Mouse (Mus musculus): ENCODE measurements around the gene Gm20388. TPM values are rescaled to one million over a fixed set of nuclear protein-coding genes. Genes with fewer than 3 reads are reported as not detected.

Gm20388 gene
- polyA plus RNA-seq, 1 experiment from 2014 or later: 7.4 TPM

DNA sequence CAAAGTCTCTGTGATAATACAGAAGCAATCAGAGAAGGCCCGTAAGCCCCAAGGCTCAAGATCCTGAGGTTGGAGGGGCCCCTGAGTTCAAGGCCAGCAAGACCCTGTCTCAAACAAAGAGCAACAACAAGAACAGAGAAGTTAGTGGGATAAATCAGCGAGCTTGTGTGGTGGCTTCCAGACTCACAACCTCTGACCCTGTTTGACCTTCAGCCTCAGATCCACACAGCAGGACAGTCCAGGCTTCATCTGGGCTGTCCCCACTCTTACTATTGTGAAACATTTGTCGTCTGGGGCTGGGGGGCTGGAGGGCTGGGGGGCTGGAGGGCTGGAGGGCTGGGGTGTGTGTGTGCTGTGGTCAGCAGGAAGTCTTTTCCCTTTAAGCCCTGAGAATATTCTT lies 468.4 kb downstream of the Gm20388 start:
- Histone ChIP-seq H3K4me3 (replicated peaks; ENCODE audit: low read length) (no peak overlapping the region), H3K4me1 (ENCODE audit: control insufficient read depth, insufficient read depth, low read length) (peaks cover 49% of the 10 kb centered on the region), H3K27ac (ENCODE audit: low read length) (no peak overlapping the region), H3K27me3 (ENCODE audit: control insufficient read depth, insufficient read depth, low read length) (no peaks in the 10 kb centered on the region), H3K9ac (ENCODE audit: low read length) (no peak overlapping the region), H3K36me3 (ENCODE audit: control insufficient read depth, insufficient read depth, low read length) (no peaks in the 10 kb centered on the region), H3K9me3 (replicated peaks; ENCODE audit: control insufficient read depth, low read length) (no peaks in the 10 kb centered on the region), H3K4me2 (ENCODE audit: low read depth, low read length) (no peak overlapping the region)
- ATAC-seq (ENCODE audit: insufficient read depth, low FRiP score): no peak
- WGBS: 66% methylated on average over 3 of the region's 3 CpGs

DNA sequence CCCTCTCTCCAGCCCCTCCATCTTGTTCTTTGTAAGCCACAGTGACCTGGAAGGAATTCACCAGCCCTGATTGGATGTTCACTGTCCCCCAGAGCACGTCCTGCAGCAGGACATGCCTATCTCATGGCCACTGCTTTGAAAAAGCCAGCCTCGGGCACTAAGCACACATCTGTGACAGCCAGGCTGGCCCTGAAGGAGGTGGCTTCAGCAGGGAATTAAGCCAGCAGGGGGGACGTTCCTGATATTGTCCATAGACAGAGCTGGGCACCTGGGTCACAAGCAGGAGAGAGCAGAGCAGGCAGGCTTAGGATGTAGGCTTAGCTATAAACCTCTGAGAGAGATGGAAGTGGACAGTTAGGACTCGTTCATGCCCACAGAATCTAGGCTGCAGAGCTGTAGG lies 471.2 kb downstream of the Gm20388 start:
- Histone ChIP-seq H3K27ac (ENCODE audit: low read length) (peak overlapping the region; percentile 84; the same call in 1 of the 2 replicates), H3K9ac (ENCODE audit: low read length) (peak overlapping the region; percentile 58; the same call in 1 of the 2 replicates), H3K9me3 (replicated peaks; ENCODE audit: control insufficient read depth, low read length) (no peaks in the 10 kb centered on the region), H3K36me3 (ENCODE audit: control insufficient read depth, insufficient read depth, low read length) (no peaks in the 10 kb centered on the region), H3K4me2 (ENCODE audit: low read depth, low read length) (no peak overlapping the region), H3K27me3 (ENCODE audit: control insufficient read depth, insufficient read depth, low read length) (no peaks in the 10 kb centered on the region), H3K4me3 (replicated peaks; ENCODE audit: low read length) (no peak overlapping the region), H3K4me1 (ENCODE audit: control insufficient read depth, insufficient read depth, low read length) (peaks cover 36% of the 10 kb centered on the region)
- 71% methylated on average over 4 of the region's 4 CpGs for WGBS
- ATAC-seq (ENCODE audit: insufficient read depth, low FRiP score): no peak

DNA sequence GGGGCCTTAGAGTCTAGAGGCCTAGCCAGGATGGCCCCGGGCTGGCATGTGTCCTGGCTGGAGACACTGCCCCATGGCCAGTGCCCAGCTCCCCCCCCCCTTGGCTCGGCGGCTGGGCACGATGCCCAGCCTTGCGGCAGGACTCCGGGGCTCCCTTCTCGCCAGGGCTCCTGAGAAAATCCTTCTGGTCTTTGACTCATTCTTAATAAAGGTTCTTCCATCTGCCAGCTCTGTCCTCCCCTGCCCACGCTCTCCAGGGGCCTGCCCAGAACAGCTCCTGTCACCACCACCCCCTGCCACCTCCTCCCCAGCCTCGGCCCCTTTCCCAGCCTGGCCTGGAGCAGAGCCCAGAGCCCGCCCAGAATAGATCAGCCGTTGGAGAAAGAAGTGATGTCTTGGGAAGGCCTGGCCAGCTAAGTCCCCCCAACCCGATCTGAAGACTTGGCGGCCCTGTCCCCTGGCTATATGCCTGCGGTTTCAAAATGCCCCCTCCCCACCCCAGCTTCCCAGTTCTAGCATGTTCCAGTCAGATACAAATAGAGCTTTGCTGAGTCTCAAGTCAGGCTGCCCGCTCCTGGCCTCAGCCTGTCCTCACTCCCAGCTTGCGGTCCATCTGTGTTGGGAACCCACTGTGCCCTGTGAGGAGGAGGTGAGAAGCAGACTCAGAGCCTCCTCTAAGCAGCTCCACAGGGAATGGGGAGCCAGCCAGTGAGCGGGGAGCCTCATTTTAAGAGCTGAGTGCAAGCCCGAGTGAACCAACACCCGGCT lies 472.0 kb downstream of the Gm20388 start:
- Histone ChIP-seq H3K4me3 (replicated peaks; ENCODE audit: low read length) (no peak overlapping the region), H3K9me3 (replicated peaks; ENCODE audit: control insufficient read depth, low read length) (no peaks in the 10 kb centered on the region), H3K27ac (ENCODE audit: low read length) (peak overlapping the region; percentile 84), H3K4me1 (ENCODE audit: control insufficient read depth, insufficient read depth, low read length) (peaks cover 31% of the 10 kb centered on the region), H3K4me2 (ENCODE audit: low read depth, low read length) (no peak overlapping the region), H3K27me3 (ENCODE audit: control insufficient read depth, insufficient read depth, low read length) (no peaks in the 10 kb centered on the region), H3K36me3 (ENCODE audit: control insufficient read depth, insufficient read depth, low read length) (no peaks in the 10 kb centered on the region), H3K9ac (ENCODE audit: low read length) (peak overlapping the region; percentile 58)
- peak; percentile 81 for ATAC-seq (ENCODE audit: insufficient read depth, low FRiP score)
- WGBS: 40% methylated on average over 19 of the region's 19 CpGs

DNA sequence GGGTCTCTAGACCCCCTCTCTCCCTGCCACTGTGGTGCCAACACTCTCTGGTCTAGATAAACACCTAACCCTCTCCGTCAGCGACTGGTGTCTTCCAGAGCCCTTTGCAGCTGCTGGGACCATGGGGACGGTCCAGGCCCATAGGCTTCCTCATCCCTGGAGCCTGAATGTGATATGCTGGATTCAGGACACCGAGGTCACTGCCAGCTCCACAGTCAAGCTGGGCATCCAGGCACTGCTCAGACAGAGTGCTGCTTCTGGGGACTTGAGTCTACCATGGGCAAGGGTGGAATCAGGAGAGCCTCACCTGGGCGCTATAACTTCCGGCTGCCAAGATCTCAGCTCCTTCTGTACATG lies 472.5 kb downstream of the Gm20388 start:
- Histone ChIP-seq H3K4me3 (replicated peaks; ENCODE audit: low read length) (no peak overlapping the region), H3K4me2 (ENCODE audit: low read depth, low read length) (no peak overlapping the region), H3K9ac (ENCODE audit: low read length) (peak overlapping the region; percentile 58), H3K27ac (ENCODE audit: low read length) (peak overlapping the region; percentile 84), H3K4me1 (ENCODE audit: control insufficient read depth, insufficient read depth, low read length) (peaks cover 28% of the 10 kb centered on the region), H3K36me3 (ENCODE audit: control insufficient read depth, insufficient read depth, low read length) (no peaks in the 10 kb centered on the region), H3K27me3 (ENCODE audit: control insufficient read depth, insufficient read depth, low read length) (no peaks in the 10 kb centered on the region), H3K9me3 (replicated peaks; ENCODE audit: control insufficient read depth, low read length) (no peaks in the 10 kb centered on the region)
- ATAC-seq (ENCODE audit: insufficient read depth, low FRiP score): no peak
- WGBS: 71% methylated on average over 6 of the region's 6 CpGs

- no peak overlapping the region for H3K4me2 ChIP-seq (ENCODE audit: low read depth, low read length)
- H3K9ac ChIP-seq (ENCODE audit: low read length): peak overlapping the region; percentile 58; the same call in 1 of the 2 replicates
- H3K27me3 ChIP-seq (ENCODE audit: control insufficient read depth, insufficient read depth, low read length): no peaks in the 10 kb centered on the region
- H3K9me3 ChIP-seq (replicated peaks; ENCODE audit: control insufficient read depth, low read length): no peaks in the 10 kb centered on the region
- 51% methylated on average over 6 of the region's 6 CpGs for WGBS
- no peak for ATAC-seq (ENCODE audit: insufficient read depth, low FRiP score)
- peaks cover 23% of the 10 kb centered on the region for H3K4me1 ChIP-seq (ENCODE audit: control insufficient read depth, insufficient read depth, low read length)
- H3K4me3 ChIP-seq (replicated peaks; ENCODE audit: low read length): no peak overlapping the region
- peak overlapping the region; percentile 84; the same call in 1 of the 2 replicates for H3K27ac ChIP-seq (ENCODE audit: low read length)
- no peaks in the 10 kb centered on the region for H3K36me3 ChIP-seq (ENCODE audit: control insufficient read depth, insufficient read depth, low read length)
These were observed 473.1 kb downstream of the Gm20388 start for GRCm38 (mm10) chr8:120383713-120384112.

- ATAC-seq (ENCODE audit: insufficient read depth, low FRiP score): no peak
- peaks cover 23% of the 10 kb centered on the region for H3K4me1 ChIP-seq (ENCODE audit: control insufficient read depth, insufficient read depth, low read length)
- H3K27ac ChIP-seq (ENCODE audit: low read length): no peak overlapping the region
- no peaks in the 10 kb centered on the region for H3K36me3 ChIP-seq (ENCODE audit: control insufficient read depth, insufficient read depth, low read length)
- no peak overlapping the region for H3K4me2 ChIP-seq (ENCODE audit: low read depth, low read length)
- H3K9ac ChIP-seq (ENCODE audit: low read length): no peak overlapping the region
- H3K9me3 ChIP-seq (replicated peaks; ENCODE audit: control insufficient read depth, low read length): no peaks in the 10 kb centered on the region
- no peaks in the 10 kb centered on the region for H3K27me3 ChIP-seq (ENCODE audit: control insufficient read depth, insufficient read depth, low read length)
- no peak overlapping the region for H3K4me3 ChIP-seq (replicated peaks; ENCODE audit: low read length)
These were observed 474.1 kb downstream of the Gm20388 start for GRCm38 (mm10) chr8:120384745-120385144.

- Histone ChIP-seq H3K4me1 (ENCODE audit: control insufficient read depth, insufficient read depth, low read length) (peaks cover 24% of the 10 kb centered on the region), H3K4me2 (ENCODE audit: low read depth, low read length) (no peak overlapping the region), H3K27me3 (ENCODE audit: control insufficient read depth, insufficient read depth, low read length) (no peaks in the 10 kb centered on the region), H3K4me3 (replicated peaks; ENCODE audit: low read length) (no peak overlapping the region), H3K36me3 (ENCODE audit: control insufficient read depth, insufficient read depth, low read length) (no peaks in the 10 kb centered on the region), H3K9me3 (replicated peaks; ENCODE audit: control insufficient read depth, low read length) (no peaks in the 10 kb centered on the region), H3K27ac (ENCODE audit: low read length) (no peak overlapping the region), H3K9ac (ENCODE audit: low read length) (no peak overlapping the region)
- no peak for ATAC-seq (ENCODE audit: insufficient read depth, low FRiP score)
- 85% methylated on average over 6 of the region's 6 CpGs for whole genome bisulfite sequencing
These were observed 477.6 kb downstream of the Gm20388 start for GRCm38 (mm10) chr8:120388246-120388645.

DNA sequence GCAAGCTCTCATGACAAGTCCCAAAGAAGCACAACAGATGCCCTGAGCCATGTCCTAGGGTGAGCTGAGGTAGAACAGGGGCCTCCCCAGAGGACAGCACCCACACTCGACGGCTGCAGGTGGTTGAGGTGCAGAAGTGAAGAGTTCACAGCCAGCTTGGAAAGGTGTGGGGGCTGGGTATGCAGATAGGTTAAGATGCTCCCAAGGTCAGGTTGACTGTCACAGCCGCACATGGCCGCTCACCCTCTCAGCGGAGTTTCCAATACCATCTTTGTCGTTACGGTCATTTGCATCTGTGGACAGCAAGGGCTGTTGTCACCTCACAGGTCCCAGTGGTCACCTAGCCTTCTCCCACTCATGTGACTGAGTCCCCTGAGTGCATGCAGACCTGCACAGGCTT lies 480.0 kb downstream of the Gm20388 start:
- Histone ChIP-seq H3K4me2 (ENCODE audit: low read depth, low read length) (no peak overlapping the region), H3K4me1 (ENCODE audit: control insufficient read depth, insufficient read depth, low read length) (peaks cover 17% of the 10 kb centered on the region)
- WGBS: 92% methylated on average over 7 of the region's 7 CpGs

GRCm38 (mm10) chr8:120391856-120392255 lies 481.2 kb downstream of the Gm20388 start:
- H3K27me3 ChIP-seq (ENCODE audit: control insufficient read depth, insufficient read depth, low read length): no peaks in the 10 kb centered on the region
- H3K9ac ChIP-seq (ENCODE audit: low read length): no peak overlapping the region; the same call in 1 of the 2 replicates
- H3K27ac ChIP-seq (ENCODE audit: low read length): no peak overlapping the region
- peaks cover 14% of the 10 kb centered on the region for H3K4me1 ChIP-seq (ENCODE audit: control insufficient read depth, insufficient read depth, low read length)
- 47% methylated on average over 21 of the region's 21 CpGs for WGBS
- H3K36me3 ChIP-seq (ENCODE audit: control insufficient read depth, insufficient read depth, low read length): no peaks in the 10 kb centered on the region
- no peak overlapping the region for H3K4me3 ChIP-seq (replicated peaks; ENCODE audit: low read length)
- ATAC-seq (ENCODE audit: insufficient read depth, low FRiP score): no peak
- H3K9me3 ChIP-seq (replicated peaks; ENCODE audit: control insufficient read depth, low read length): no peaks in the 10 kb centered on the region
- no peak overlapping the region for H3K4me2 ChIP-seq (ENCODE audit: low read depth, low read length)

More for the DNA sequence above, 480.0 kb downstream of the Gm20388 start:
- no peak overlapping the region for H3K4me3 ChIP-seq (replicated peaks; ENCODE audit: low read length)
- H3K27ac ChIP-seq (ENCODE audit: low read length): no peak overlapping the region
- H3K27me3 ChIP-seq (ENCODE audit: control insufficient read depth, insufficient read depth, low read length): no peaks in the 10 kb centered on the region
- ATAC-seq (ENCODE audit: insufficient read depth, low FRiP score): no peak
- no peaks in the 10 kb centered on the region for H3K9me3 ChIP-seq (replicated peaks; ENCODE audit: control insufficient read depth, low read length)
- no peaks in the 10 kb centered on the region for H3K36me3 ChIP-seq (ENCODE audit: control insufficient read depth, insufficient read depth, low read length)
- H3K9ac ChIP-seq (ENCODE audit: low read length): no peak overlapping the region
